Mouse (Mus musculus): ENCODE data around the gene Axin1.

GRCm38 (mm10) chr17:26137751-26138130 is 747 bp upstream of the Axin1 start:
- TF ChIP-seq GATA1 (IDR thresholded peaks at IDR 0.05; ENCODE audit: low read length) (no peak), TAL1 (IDR thresholded peaks at IDR 0.05; ENCODE audit: low read length) (no peak)

Data from erythroblast, embryonic 14.5 days (primary cell).